Mouse (Mus musculus): ENCODE data around the gene Kansl3. TPM values are rescaled to one million over a fixed set of nuclear protein-coding genes. Genes with fewer than 3 reads are reported as not detected.

Gene Kansl3
- 27.8 and 28.2 TPM in 2 replicates for polyA plus RNA-seq (2021; fragmentation: Nextera tagmentation)
- long read RNA-seq, experiment 1, partial matches to known transcripts = 7 of 18 reads
- long read RNA-seq, experiment 1, other reads (novel, unspliced or antisense) = 10 of 18 reads
- long read RNA-seq, experiment 2, full-length matches to known transcripts = 33 of 185 reads
- long read RNA-seq, experiment 2, partial matches to known transcripts = 44 of 185 reads
- long read RNA-seq, experiment 2, other reads (novel, unspliced or antisense) = 108 of 185 reads

DNA sequence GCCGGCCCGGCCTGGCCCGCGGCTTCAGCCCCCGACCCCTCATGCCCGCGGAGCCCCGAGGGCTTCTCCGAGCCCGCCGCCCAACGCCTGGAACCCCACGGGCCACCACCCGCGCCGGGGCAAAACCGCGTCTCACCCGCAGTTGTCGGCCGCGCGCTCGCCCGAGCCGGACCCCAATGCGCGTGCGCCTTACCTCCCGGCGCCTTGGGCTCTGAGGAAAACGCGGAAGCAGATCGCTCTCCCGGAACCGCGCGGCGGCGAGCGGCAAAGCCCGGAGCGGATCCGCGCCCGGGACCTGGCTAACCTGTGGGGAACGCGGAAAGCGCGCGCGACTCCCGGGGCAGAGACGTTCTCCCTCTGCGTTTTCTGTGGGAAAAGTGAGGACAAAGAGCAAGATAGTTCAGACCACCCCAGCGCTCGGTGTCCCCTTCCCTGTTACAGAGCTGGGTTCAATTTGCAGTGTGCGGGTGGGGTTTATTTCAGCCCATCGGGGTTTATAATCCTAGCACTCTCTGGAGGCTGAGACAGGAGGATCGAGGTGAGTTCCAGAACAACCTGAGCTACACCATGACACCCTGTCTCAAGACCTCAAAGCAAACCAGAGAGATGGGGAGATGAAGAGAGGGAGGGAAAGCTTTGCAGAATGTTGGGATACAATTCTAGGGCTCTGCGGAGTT lies at the start of gene Kansl3:
TSS of gene Kansl3 (minus strand) at position 213 of the 677 bp plus-strand sequence.

DNA sequence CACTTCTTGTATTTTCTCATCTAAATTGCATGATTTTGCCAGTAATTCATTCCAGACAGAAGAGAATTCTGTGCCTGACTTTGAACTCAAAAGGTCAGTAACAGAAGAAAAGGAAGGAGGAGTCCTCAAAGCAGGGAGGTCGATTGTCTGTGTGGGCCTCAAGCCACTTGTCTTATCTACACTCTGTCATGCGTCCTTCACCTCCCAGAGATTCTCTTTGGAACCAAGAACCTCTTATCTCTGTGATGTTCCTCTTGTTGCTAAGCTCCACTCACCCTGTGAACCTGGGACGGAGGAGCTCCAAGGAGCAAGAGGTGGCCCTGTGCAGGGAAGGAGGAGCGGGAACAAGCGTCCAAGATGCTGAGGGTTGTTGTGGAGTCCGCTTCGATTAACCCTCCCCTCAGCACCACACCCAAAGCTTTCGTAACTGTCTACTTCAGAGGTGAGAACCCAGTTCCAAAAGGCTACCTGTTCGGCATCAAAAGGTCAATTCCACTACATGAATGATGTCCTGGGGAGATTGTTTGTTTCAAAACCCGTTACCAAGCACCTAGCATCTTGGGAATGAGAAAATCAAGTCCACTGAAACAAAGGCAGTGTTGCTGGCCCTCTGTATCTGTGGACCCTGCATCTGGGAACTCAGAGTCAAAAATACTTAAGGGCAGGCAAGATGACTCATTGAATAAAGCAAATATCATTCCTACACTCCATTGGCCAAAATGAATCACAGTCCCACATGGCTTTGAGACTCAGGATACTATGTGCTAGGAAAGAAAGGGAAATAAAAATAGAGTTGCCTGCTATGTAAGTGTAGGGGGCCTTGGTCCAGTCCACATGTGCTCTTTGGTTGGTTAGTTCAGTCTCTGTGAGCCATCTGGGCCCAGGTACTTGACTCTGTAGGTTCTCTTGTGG lies 3.2 kb upstream of the Kansl3 start, which contains the start of gene Fer1l5:
TSS of gene Fer1l5 (plus strand) at position 358 of the 912 bp plus-strand sequence.

DNA sequence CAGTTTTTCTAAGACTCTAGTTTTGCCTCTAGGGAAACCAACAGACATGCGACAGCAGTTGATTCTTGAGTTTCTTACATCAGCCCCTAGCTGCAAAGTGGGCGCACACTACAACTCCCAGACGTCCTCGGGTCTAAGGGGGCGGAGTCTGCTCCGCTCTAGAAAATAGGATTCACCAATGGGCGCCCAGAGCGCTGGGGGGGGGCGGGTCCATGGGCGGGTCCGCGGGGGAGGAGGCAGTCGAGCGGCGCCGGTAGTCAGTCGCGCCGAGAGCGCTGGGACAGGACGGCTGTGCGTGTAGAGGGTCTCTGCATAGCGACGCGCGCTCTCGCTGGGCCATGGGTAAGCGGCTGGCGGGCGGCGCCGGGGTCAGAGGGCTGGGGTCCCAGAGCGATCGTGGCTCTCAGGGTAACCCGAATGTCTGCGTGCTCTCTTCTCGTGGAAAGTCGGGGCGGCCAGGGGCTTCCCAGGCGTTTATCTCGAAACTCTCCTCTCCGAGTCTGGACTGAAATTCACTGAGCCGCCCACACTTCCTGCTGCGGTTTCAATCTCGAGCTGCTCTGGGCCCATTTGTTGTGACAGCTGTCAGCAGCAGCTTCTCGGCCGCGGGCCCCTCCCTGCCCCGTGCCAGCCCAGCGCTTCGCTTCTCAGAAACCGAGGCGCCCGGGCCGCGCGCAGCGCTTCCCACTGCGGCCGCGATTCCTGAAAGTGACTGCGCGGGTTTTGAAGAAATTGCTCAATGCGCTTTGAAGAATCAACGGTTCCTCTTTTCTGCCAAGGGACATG lies 61.3 kb downstream of the Kansl3 start, which contains the start of gene Arid5a:
TSS of gene Arid5a (plus strand) at position 239 of the 786 bp plus-strand sequence.

Small RNA genes lying within 50 kb of the gene (microRNA-seq; reads per million reads assigned to microRNA genes)
- gene Mir6898 = 0.64 reads per million

Other genes with a start within 250 kb of the Kansl3 start
- 3.9 and 5.2 TPM in 2 replicates for gene Uggt1, start 124.5 kb downstream of the Kansl3 start, polyA plus RNA-seq (2021; fragmentation: Nextera tagmentation)
- 0.50 and 0.53 TPM in 2 replicates for gene Neurl3, start 94.5 kb downstream of the Kansl3 start, polyA plus RNA-seq (2021; fragmentation: Nextera tagmentation)
- gene Arid5a, start 61.4 kb downstream of the Kansl3 start, polyA plus RNA-seq (2021; fragmentation: Nextera tagmentation) = 4.6 and 6.5 TPM in 2 replicates
- gene Fer1l5, start 3.1 kb upstream of the Kansl3 start, polyA plus RNA-seq (2021; fragmentation: Nextera tagmentation) = 0.54 and 0.82 TPM in 2 replicates
- gene Lman2l, start 76.1 kb upstream of the Kansl3 start, polyA plus RNA-seq (2021; fragmentation: Nextera tagmentation) = 46.7 and 47.1 TPM in 2 replicates
- 16.9 and 24.0 TPM in 2 replicates for gene Cnnm4, start 102.4 kb upstream of the Kansl3 start, polyA plus RNA-seq (2021; fragmentation: Nextera tagmentation)
- gene Cnnm3, start 142.7 kb upstream of the Kansl3 start, polyA plus RNA-seq (2021; fragmentation: Nextera tagmentation) = 2.4 and 3.2 TPM in 2 replicates
- 0.20 and 0.49 TPM in 2 replicates for gene Ankrd23, start 167.7 kb upstream of the Kansl3 start, polyA plus RNA-seq (2021; fragmentation: Nextera tagmentation)
- gene Gm42417, start 170.2 kb upstream of the Kansl3 start, polyA plus RNA-seq (2021; fragmentation: Nextera tagmentation) = 0.08 and 0.11 TPM in 2 replicates
- gene Ankrd39, start 178.3 kb upstream of the Kansl3 start, polyA plus RNA-seq (2021; fragmentation: Nextera tagmentation) = 16.5 and 18.3 TPM in 2 replicates
- gene Sema4c, start 189.2 kb upstream of the Kansl3 start, polyA plus RNA-seq (2021; fragmentation: Nextera tagmentation) = 0.49 and 0.77 TPM in 2 replicates

All from layer of hippocampus, adult 6 months (tissue).